Mouse (Mus musculus) right cerebral cortex, adult 2 months (tissue): ENCODE measurements around the gene Mgat4b.
A peak's percentile ranks its signal among the peaks of the same experiment; 100 is the strongest.

Experiments
- DNase-seq, 2 experiments: peaks; one replicate each; pipeline ENCODE4 v3.0.0; 2021 to 2022; ENCODE audit warnings: low spot score in 2 of 2

The Mgat4b gene

DNA sequence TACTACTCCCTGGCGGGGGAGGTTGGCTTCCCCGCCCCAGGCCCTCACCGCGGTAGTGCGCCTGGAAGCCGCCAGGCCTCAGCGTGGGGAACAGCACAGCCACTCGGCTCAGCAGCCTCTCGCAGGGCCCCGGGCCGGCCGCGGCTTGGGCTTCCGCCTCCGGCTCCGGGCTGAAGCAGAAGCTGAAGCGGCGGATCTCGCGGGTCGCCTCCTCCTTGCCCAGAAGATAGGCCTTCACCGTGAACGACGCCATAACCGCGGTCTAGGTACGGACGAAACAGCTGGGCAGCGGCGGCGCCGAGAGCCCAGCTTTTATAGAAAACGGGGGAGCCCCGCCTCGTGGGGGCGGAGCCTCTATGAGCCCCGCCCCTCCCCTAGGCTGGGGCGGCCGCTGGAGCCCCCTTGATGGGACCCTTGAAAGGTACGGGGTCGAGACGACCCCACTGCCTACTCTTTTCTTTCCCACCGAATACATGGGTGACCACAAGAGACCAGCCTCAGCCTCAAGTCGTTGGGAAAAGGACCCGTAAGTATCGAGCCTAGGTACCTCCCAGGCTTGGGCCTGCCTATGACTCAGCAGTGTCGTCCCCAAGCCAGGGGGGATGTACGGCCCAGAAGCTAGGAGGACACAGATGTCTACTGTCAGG is at the start of gene Mgat4b, which contains the start of gene Sqstm1:
Mgat4b (plus strand) TSS at position 386 of the 647 bp plus-strand sequence.
Sqstm1 (minus strand) TSS at position 323 of the 647 bp plus-strand sequence.
- DNase-seq, result peak; percentile 84 to 89

DNA sequence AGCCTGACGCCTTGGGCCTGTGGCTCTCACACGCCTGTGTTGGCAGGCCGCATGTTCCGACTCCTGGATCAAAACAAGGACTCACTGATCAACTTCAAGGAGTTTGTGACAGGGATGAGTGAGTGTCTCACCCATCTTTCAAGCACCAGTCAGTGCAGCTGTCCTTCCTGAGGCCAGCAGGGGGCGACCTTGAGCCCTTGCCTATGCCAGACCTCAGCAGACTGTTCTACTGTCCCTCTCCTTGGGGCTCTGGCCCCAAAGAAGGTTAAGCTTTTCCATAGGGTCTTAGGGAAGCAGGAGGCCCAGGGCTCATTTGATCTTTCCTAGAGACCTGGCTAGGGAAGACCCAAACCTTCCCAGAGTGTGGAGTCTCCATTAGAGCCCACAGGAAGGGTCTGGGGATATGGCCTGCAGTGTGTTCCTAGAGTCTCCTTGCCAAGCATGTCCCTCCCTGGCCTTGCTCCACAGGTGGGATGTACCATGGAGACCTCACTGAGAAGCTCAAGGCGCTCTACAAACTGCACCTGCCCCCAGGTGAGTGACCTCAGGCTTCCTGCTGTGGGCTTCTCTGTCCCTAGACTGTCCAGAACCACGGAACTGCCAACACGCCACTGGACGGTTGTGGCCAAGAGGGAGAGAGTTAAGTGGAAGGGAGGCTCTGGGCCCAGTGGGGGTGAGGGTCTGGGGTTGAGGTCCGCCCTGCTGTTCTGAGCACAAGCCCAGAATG is 48.9 kb upstream of the Mgat4b start:
- DNase-seq, result peak; percentile 36 to 54

DNA sequence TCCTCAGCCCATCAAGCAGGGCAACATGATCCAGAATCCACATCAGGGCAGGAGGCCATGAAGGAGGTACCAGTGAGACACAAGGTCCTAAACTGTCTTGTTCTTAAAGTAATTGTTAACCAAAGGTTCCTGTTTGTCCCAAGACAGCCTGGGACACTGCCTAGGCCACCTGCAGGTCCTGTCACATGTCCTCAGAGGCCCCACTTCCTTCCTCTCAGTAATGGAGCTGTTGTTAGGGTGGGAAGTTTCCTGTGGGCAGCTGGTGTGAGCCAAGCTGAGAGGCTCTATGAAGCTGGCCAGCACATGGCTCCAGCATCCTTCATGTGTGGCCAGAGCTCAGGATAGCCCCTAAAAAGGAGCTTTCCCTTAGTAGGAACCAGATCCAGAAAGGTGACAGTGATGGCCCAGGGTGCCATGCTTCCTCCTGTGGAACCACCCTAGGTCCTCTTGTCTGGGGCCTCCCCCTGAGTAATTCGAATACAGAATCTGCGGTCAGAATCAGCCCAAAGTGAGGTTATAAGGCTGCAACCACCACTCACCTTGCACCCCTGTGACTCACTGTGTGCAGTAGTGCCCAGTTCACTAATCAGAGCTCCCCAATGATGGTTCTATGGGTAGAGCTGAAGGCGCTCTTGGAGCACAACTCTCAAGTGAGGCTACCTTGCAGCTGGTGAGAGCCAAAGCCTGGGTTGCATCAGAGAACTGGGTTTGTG is 48.2 kb upstream of the Mgat4b start:
- no peak for DNase-seq

DNA sequence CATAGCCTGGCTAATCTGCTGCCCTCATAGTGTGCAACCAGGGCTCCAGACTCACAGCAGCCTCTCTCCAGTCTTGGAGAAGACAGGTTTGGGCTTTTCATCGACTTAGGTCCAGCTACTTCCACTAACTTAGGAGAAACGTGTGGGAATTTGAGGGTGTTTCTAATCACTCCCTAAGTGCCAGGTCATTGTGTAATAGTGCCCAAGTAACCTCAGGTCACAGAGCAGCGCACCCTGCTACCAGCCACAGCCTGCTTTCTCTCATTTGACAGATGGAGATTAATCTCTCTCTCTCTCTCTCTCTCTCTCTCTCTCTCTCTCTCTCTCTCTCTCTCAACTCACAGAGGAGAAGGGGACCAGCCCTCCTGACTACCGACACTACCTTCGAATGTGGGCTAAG is 42.3 kb upstream of the Mgat4b start:
- DNase-seq, result no peak

DNA sequence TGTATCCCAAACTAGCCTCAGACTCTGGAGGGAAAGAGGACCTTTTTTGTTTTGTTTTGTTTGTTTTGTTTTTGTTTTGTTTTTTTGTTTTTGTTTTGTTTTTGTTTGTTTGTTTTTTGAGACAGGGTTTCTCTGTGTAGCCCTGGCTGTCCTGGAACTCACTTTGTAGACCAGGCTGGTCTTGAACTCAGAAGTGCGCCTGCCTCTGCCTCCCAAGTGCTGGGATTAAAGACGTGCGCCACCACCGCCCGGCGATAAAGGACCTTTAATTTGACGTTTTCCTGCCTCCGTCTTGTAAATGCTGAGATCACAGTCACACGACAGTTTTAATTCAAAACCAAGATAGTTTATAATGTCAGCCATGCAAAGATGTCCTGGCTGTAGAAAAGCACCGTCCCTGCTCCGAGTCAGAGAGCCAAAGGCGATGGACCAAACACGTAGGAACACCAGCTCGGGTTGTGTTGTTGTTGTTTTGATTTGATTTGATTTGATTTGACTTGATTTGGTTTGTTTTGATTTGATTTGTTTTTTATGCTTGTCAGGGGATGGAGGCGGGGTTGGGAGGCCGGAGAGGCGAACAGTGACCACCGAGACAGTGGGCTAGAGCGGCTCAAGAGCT is 36.5 kb upstream of the Mgat4b start, which contains the start of gene Mrnip:
Mrnip (plus strand) TSS at position 334 of the 619 bp plus-strand sequence.
- DNase-seq, result peak in 1 of 2 experiments; percentile 25

GRCm38 (mm10) chr11:50174730-50175187 is 35.9 kb upstream of the Mgat4b start:
- DNase-seq, result peak; percentile 97 to 98

DNA sequence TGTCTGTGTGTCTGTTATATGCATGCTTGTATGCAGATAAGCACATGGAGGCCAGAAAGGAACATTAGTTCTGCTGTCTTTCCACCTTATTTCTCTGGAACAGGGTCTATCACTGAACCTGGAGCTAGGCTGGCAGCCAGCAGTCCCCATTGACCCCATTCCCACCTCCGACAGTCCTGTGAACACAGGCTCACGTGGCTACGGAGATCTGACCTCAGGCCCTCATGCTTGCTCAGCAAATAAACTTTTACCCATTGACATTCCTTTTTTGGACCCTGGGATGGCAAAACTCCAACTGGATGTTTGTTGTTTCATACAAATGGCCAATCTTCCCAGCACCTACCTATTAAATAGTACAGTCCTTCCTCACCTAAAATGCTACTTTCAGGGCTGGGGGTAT is 34.3 kb upstream of the Mgat4b start:
- DNase-seq, result no peak

DNA sequence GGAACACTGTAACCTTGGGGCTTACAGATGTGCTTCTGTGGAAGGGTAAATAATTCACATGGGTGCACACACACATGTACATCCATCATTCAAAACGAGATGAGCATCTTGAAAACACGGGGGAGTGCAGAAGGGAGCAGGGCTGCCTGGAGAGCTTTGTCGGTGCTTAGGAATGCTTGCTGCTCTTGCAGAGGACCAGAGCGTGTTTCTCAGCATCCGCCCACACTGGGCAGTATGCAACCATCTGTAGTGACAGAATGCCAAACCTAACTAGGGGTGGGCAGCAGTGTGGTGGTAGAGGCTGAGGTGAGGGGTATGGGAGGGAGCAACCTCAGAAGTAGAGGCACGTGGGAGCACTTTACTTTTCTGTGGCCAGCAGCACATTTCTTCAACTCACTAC is 33.6 kb upstream of the Mgat4b start:
- peak; percentile 40 to 43 for DNase-seq

GRCm38 (mm10) chr11:50178532-50179488 is 31.9 kb upstream of the Mgat4b start:
- no peak for DNase-seq

- no peak for DNase-seq
Measured at GRCm38 (mm10) chr11:50180478-50181231, 30.0 kb upstream of the Mgat4b start.

DNA sequence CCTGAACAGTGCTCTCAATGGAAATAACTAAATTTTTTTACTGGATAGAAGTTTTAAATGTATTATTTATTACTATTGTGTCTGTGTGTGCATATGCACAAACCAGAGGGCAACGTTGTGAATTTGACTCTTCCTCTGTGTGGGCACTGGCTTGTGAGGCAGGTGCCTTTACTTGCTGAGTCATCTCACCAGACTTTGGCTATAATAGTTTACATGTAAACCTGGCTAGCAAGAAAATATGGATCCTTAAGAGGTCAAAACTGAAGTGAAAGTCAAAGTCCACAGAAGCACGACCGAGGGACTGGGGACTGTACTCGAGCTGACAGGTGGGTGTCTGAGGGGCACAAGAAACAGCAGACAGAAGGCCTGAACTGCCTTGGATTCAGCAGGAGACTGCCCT is 28.0 kb upstream of the Mgat4b start:
- DNase-seq, result no peak

DNA sequence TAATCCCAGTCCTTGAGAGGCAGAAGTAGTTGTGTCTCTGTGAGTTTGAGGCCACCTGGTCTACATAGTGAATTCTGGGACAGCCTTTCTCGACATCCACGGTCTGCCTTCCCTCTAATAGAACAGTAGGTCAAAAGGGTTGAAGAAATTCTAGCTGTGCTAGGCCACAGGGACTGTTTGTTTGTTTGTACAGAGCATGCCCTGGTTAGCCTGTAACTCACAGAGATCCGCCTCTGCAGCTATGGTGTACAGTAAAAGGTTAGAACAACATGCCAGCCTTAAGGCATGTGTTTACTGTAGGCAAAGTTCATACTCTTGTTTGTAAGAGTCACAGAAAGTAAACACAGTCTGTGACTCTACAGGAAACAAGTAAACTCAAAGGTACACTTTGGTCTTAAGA is 25.9 kb upstream of the Mgat4b start:
- no peak for DNase-seq

DNA sequence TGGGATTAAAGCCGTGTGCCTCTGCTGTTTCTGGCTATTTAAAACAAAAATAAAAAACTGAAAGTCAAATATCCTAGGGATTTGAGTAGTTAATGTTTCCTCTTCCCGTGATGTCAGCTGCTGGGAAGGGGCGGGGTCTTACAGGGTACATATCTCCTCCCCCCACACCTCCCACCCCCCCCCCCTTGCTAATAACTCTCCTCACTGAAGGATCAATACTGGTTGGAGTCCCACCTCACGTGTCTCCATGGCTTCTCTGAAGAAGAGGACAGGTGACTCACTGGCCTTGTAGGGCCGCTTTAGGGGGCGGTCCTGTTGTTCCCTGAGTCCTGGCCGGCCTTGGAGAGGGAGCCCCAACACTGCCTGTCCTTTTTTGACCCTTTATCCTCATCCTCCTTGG is 22.0 kb upstream of the Mgat4b start:
- no peak for DNase-seq

DNA sequence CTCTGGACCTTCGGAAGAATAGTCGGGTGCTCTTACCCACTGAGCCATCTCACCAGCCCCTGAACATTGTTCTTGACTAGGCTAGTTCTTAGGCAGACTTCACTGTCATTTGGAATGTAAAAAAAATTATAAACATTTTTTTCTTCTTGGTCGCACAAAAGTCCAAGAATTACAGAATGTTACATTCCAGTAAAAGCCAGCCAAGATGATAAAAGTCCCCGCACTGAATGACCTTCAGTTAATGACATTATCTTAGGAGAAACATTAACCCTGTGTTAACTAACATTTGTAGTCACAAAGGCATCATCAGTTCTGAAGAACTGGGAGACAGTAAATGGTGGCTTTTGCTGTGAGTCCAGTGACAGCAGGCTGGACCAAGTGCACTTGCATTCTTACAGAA is 20.3 kb upstream of the Mgat4b start:
- no peak for DNase-seq

- DNase-seq, result no peak
Measured at GRCm38 (mm10) chr11:50192278-50192677, 18.4 kb upstream of the Mgat4b start.

- DNase-seq, result no peak
Measured at GRCm38 (mm10) chr11:50194070-50194469, 16.6 kb upstream of the Mgat4b start.

GRCm38 (mm10) chr11:50194793-50195192 is 15.9 kb upstream of the Mgat4b start:
- no peak for DNase-seq

DNA sequence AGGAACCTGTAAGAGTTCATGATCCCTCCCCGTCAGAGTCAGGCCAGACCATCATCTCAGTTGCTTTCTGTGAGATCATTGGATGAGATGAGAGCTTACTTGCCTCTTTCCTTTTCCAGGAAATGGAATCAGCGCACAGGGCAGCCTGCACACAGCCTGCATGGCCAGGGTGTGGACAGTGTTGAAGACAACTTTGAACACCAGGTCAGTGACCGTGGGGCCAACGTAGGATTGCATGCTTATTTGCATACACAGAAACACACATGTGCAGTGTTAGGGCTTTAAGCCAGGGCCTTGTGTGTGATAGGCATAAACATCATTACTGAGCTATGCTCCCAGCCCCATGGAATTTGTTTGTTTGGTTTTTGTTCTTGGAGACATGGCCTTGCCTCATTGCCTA is 13.2 kb upstream of the Mgat4b start:
- DNase-seq, result no peak

DNA sequence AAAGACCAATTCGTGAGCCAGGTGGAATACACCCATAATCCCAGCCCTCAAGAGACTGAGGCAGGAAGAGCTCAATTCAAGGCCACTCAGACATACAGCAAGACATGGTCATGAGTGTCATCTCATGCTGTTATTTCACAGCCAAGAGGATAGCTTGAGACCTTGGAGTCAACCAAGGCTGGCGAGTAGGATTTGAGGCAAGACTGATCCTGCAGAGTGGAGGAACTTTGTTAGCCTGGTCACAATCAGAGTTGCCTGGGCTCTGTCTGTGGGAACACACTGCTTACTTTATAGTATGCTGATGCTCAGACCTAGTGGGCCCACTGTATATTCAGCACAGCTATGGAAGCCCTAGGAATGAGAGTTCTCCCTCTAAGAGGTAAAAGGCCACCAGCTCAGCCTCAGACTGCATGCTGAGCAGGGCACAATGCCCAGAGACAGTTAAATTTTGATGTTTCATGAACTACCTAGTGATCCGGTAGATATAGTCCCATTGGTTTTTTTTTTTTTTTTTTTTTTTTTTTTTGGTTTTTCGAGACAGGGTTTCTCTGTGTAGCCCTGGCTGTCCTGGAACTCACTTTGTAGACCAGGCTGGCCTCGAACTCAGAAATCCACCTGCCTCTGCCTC is 12.4 kb upstream of the Mgat4b start:
- no peak for DNase-seq

DNA sequence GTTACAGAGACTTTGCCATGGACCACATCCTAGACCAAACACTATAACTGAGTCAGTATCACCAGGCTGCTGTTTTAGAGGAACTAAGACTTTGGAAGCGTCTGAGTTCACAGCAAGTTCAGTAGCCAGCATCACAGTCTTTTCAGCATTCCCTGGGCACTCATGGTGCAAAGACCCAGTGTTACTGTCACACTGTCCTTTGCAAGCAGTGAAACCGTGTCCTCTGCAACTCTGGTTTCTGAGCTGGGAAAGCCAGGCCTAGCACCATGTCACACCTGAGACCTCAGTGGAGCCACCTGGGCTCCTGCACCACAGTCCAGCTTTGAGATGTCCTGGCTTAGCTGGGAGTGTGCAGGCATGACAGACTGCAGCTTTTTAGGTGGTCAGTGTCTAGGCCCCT is 11.8 kb upstream of the Mgat4b start:
- no peak for DNase-seq
